Mouse (Mus musculus): ENCODE data around the gene Sod1. TPM values are rescaled to one million over a fixed set of nuclear protein-coding genes. Genes with fewer than 3 reads are reported as not detected.
A peak's percentile ranks its signal among the peaks of the same experiment; 100 is the strongest.

Gene Sod1
- total RNA-seq (2022), result 100 to 1,000 TPM; 295 to 338 (median 309) TPM

DNA sequence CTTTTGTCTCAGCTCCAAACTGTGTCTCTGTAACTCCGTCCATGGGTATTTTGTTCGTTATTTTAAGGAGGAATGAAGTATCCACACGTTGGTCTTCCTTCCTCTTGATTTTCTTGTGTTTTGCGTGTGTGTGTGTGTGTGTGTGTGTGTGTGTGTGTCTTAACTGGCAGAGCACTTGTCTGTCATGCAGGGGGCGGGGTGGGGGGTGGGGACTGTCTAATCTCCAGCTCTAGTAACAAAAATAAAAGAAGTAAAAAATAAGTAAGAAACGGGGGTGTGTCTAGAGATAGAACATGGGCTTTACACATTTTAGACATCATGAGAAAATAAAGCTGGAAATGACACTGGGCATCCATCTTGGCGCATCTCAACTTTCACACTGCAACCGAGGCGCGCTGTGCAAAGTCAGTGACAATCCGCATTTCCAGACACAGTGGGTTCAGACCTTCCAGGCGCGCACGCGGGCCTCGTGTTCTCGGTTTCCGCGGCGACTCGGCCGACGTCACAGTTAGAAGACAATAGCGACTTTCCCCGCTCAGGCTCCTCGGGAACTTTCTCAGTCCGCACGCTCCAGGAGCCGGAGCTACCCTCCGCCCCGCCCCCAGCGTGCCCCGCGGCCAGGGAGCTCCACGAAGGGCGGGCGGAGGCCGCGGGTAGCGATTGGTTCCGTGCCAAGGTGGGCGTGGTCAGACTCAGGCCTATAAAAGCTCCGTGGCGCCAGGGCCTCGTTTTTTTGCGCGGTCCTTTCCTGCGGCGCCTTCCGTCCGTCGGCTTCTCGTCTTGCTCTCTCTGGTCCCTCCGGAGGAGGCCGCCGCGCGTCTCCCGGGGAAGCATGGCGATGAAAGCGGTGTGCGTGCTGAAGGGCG is at the start of gene Sod1:
TSS of gene Sod1 (plus strand) at position 729 of the 866 bp plus-strand sequence.
- DNase-seq (ENCODE audit: low spot score in 2 of 2), result peak; percentile 87 to 90

DNA sequence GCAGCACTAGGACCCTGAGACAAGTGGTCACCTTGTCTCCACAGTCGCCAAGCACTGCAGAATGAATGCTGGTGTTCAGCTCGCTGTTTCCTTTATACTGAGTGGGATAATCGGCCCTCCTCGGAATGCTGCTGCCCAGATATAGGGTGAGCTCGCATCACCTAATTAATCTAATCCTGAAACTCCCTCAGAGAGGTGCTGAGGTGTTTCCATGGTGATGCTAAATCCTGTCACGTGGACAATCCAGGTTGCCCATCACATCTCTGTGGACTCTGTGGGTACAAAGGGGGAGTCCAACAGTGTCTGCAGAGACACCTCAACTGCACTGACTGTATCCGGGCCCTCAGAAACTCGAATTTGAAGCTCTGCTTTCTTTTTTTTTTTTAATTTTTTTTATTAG is 49.1 kb upstream of the Sod1 start:
- DNase-seq (ENCODE audit: low spot score in 2 of 2), result no peak

DNA sequence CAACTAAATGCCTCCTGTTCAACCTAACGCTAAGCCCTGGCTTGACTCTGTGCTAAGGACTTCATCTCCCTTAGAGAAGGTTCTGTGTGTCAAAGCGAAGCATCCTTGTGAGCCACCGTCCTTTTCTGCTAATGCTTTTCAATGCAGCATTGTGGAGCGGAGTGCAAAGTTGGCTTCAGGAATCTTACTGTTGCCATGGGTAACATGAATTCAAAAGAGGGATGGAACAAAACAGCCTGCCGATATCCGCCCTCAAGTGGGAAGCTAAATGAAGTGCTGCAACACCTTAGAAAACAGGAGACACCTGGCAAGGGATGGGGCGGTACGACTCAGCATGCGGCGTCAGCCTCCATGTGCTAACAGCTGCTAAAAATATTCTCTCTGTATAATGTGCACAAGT is 44.1 kb upstream of the Sod1 start:
- DNase-seq (ENCODE audit: low spot score in 2 of 2), result no peak

DNA sequence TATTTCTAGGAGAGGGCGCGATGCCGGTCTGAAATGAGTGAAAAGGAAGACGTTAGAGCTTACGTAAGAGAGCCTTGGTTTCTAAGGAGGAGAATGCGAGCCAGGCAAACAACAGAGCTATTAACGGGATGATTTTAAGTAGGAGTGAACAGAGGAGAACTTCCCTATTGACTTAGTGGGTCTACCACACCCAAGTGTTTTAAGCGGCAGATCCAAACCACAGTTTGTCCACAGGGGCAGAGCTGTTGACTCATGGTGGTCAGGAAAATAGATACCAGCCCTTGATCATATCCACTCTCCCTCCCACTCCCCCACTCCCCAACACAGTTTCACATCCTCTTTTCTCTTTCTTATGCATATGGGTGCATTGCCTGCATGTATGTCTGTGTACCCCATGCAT is 43.1 kb upstream of the Sod1 start:
- DNase-seq (ENCODE audit: low spot score in 2 of 2), result no peak

DNA sequence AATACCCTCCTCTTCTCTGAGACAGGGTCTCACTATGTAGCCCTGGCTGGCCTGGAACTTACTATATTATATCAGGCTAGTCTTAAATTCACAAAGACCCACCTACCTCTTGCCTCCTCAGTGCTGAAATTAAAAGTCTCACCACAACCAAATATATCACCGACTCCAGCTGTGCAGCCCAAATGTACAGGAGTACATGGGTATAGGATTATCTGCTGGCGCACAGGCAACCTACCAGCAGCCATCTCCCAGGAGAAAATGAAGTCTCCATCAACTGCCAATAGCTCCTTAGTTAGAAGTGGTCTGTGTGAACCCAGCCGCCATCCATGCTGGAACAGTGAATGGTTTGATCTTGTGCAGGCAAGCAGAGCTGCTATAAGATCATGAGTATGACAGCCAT is 42.1 kb upstream of the Sod1 start:
- DNase-seq (ENCODE audit: low spot score in 2 of 2), result no peak

DNA sequence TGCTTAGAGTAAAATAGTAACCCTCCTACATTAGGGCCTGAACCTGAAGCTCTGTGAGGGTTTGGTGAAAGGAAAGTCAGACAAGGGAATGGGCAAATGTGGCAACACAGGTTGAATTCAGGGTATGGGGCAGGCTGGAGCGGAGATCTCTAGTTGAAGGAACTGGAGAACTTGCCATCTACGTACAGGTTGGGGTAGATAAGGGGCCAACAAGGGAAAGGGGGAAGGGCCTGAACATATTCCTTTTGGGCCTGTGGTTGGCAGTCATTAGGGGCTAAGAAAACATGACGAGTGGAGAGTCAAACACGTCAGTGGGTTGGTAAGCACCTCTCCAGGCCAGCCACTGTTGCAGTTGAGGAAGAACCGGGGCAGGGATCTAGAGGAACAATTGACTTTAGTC is 40.7 kb upstream of the Sod1 start:
- DNase-seq (ENCODE audit: low spot score in 2 of 2), result no peak

DNA sequence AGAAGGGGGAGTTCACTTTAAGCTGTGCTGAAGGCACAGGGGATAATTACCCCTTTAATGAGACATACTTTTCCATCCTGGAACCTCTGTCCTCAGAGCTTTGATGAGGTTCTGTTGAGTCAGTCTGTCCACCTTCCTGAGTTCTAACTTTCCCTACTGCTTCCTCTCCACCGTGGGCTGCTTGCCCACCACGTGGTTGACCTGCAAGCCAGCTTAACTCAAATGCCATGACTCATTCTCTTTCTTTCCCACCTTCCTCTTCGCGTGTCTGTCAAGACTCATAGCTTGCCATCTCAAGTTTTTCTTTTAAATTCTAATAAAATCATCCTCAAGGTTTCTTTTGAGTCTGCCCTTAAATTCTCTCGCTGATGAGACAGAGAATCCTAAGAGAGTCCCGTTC is 39.6 kb upstream of the Sod1 start:
- no peak for DNase-seq (ENCODE audit: low spot score in 2 of 2)

DNA sequence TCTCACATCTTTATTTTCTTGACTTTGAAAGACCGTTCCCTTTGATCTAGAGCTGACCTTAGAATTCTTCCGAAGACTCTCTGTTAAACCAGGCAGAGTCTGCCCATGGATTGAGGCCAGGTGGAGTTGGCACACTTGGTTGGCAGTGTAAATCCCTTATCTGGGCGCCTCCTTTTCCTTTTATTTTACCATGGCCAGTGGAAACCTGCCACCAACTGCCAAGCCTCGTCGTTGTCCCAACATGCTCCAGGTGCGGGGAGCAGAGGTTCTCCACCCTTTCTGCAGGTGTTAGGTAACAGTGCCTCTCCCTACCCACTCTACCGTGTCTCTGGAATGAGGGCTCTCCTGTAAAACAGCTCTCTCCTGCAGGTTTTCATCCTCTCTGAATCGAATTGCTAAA is 38.9 kb upstream of the Sod1 start:
- no peak for DNase-seq (ENCODE audit: low spot score in 2 of 2)

DNA sequence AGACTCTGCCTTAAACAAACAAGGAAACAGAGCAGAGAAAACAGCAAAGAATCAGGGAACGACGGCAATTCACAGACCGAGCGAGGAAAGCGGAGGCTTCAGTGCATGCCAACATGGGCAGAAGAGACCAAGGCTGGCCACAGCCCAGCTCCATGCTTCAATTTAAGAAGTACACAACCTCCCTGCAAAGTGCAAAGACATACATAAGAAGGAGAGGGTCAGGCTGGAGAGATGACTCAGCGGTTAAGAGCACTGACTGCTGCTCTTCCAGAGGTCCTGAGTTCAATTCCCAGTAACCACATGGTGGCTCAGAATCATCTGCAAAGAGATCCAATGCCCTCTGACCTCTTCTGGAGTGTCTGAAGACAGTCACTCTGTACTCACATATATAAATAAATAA is 36.4 kb upstream of the Sod1 start:
- no peak for DNase-seq (ENCODE audit: low spot score in 2 of 2)

DNA sequence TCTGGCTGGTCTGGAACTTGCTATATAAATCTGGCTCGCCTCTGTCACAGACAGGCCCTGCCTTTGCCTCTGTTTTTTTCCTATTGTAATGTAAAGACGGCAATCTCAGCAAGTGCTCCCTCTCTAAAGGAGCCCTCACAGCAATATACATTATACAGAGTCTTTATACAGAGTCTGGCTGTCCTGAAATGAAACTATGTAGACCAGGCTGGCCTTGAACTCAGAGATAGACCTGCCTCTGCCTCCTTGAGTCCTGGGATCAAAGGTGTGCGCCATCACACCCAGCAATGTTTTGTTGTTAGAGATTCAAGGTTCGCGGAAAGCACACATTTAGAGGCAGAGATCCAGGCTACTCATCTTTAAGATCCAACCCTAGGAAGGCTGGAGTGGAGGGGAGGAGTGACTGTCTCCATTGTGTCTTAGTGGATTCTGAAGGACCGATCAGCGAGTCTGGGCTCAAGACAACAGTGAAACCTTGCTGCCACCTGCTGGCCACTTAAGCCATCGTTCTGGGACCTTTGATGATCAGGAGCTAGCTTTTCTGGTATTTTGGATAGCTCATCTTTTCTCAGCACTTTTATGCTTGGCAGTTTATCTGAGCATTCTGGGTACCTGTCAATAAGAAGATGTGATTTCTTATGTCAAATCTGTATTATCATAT is 34.5 kb upstream of the Sod1 start:
- peak; percentile 28 to 41 for DNase-seq (ENCODE audit: low spot score in 2 of 2)

DNA sequence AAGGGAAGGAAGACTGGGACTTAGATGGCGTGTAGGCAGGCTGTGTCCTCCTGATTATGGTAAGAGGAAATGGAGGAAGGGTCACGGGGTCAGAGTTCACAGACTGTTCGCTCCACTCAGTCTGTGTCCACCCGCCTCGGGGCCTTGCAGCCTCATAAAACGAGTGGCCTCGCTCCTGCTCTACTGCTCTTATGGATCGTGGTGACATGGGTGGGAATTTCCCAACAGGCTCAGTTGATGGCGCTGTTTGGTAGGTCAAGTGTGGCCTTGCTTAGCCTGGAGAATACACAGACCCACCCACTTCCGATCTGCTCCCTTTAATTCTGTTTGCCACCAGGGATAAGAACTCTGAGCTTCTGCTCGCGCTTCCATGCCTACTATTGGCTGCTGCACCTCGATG is 33.1 kb upstream of the Sod1 start:
- DNase-seq (ENCODE audit: low spot score in 2 of 2), result no peak

DNA sequence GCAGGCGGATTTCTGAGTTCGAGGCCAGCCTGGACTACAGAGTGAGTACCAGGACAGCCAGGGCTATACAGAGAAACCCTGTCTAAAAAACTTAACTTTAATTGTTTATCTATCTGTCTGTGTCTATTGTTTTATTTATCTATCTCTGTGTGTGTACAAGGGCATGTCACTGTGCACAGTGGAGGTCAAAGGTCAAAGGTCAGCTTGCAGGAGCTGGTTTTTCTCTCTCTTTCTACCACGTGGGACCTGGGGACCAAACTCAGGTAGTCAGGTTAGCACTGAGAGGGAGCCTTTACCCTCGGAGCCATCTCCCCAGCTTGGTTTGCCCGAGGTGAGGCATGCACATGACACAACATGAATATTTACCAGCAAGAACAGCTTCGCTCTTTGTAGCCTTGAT is 29.3 kb upstream of the Sod1 start:
- DNase-seq (ENCODE audit: low spot score in 2 of 2), result no peak

DNA sequence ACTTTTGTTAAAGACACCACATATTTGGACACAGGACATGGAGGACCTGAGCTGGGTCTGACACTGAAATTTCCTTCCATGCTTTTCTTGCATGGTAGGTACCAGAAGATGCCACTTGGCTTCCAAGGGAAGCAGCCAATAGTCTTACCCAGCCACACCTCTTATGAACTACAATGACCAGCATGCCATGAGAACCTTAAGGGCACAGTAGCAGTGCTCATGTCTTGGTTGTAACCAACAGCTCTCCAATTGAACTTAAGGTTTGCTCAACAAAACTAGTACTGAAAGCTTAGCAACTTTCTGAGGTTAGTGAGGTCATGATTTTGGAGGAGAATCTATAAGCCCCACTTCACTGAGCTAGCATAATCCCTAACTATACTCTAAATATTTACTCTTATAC is 26.8 kb upstream of the Sod1 start:
- no peak for DNase-seq (ENCODE audit: low spot score in 2 of 2)

DNA sequence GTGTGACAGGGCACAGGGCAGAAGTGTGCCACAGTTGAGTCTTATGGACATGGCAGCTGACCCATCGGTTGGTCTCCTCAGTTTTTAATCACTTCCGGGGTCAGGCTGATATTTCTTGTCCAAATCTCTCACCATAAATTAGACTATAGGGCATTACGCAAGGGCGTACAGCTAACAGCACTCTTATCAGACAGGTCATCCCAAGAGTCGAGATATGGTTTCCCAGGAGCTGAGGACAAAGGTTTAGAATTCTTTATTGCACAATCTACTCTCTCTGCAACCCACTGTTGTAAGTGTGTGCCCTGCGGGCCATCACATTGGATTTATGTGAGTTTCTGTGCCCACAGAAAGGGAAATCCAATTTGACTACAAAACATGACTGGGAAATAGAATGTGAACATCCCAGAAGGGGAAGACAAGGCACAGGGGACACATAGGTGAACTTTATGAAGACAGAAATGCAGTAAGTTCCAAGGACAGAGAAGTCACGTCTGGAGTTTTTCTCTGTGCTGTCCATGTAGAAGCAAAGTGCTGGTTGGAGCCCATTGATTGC is 23.8 kb upstream of the Sod1 start:
- no peak for DNase-seq (ENCODE audit: low spot score in 2 of 2)

DNA sequence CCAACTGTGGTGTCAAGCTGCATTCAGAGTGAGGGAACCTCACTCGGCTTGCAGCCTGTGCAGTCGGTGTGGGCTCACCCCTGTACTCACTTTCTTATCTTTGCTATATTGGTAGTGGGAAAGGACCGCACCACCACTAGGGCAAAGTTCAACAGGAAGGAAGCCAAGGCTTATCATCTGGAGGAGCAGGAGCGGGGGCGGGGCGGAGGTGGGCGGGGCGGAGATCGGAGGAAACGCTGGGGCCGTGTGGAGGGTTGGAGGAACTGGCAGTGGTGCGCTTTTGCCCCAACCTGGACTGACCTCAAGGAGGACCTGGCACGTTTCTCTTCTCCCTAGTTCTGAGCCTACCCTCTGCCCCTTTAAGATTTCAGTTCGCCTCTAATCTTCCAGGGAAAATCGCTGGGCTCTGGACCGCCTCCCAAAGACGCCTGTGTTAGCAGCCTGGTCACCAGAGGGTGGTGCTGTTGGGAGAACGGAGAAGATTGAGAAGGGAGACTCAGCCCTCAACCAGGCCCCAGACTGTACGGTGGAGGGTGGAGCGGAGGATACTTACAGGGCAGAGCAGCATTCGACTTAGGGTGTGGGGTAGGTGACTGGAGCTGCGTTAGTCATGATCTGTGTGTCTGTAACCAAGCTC is 23.1 kb upstream of the Sod1 start:
- DNase-seq (ENCODE audit: low spot score in 2 of 2), result peak; percentile 20 to 54

DNA sequence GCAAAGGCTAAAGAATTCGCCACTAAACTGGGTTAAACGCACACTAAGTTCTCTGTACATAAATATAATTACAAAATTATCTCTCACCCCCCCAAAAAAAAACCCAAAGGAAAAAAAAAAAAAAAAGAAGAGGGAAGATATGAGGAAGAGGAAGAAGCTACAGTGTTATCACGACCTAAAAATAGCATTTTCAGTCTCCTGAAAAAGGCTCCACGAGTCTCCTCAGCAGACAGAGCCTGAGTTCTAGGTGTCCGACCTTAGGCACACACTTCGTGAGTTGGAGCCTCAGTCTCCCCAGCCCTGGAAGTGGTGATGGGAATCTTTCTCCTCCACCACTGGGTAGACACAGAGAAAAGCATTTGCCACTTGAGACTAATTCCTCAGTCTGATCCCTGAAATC is 21.9 kb upstream of the Sod1 start:
- no peak for DNase-seq (ENCODE audit: low spot score in 2 of 2)

DNA sequence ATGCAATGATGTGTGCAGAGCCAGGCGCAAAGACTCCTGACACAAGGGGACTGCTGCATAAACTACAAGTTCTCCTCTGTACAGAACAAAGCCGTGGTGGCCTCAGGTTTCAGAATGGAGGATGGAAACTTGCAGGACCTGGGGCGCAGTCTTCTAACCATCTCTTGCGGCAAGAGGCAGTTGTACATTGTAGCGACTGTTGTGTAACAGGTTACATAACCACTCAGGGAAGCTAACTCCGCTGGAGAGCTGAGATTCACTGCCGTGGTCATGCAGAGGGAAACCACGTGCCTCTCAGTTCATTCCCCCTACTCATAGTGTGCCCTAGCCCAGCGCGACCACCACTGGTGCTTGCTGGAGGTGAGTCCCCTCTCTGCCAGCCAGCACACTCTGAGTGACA is 21.4 kb upstream of the Sod1 start:
- DNase-seq (ENCODE audit: low spot score in 2 of 2), result no peak

DNA sequence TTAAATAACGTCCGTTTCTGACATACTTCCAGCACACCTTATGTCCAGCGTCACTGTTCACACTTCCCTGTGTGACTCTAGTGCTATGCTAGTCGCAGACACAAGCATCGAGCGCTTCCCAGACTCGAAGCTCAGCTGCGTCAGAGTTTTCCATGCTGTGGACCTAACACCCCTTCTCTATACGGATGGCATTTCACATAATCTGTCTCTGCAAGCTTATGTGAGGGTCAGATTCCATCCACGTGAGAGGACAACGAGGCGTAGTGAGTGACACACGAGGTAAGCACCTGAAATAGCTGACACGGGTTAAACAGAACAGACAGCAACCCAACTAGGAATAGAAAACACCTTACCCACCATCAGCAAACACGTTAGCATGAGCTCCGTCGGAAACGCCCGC is 18.4 kb upstream of the Sod1 start:
- no peak for DNase-seq (ENCODE audit: low spot score in 2 of 2)

DNA sequence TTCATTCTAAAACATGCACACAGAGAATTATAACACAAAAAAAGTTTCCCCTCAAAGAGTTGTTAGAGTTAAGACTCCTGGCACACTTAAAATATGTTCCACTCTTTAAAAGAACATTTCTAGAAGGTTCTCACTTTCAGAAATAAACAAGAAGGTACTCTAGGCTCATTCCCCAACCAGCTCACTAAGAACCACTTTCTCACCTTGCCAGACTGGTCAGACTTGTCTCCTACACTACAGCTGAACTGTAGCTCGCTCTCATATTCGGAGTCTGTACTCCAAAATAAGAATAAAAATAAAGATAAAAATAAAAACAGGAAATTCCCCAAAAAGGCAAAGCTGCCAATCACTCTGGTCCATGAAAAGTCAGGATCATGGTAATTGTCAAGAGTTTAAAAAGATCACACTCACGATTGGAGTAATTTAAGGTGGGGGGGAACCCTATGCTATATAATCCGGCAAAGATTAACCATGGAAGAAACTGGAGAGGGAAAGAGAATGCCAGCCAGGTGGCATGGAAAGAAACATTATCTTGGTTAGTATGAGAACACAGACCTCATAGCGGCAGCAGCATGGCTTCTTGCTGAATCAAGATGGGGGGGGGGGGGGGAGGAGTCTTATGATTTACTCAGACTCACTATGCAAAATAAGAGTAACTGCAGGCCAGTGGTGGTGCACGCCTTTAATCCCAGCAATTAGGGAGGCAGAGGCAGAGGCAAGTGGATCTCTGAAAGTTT is 17.2 kb upstream of the Sod1 start:
- no peak for DNase-seq (ENCODE audit: low spot score in 2 of 2)

DNA sequence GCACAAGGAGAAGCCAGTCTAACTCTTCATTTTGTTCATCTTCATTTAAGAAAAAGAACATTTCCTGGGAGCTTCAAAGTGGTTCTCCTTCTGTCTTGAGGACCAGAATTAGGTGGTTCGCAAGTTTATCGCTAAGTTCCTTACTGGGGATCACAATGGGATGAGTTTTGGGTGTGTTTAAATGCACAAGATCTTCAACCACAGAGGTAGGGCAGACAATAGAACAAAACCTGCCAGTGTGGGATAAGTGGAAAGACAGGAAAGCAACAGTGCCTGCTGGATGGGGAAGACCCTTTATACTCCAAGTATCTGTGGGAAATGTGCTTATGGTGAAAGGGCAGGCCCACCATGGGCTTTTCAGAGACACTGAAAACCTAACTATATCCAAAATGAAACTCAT is 15.7 kb upstream of the Sod1 start:
- no peak for DNase-seq (ENCODE audit: low spot score in 2 of 2)

DNA sequence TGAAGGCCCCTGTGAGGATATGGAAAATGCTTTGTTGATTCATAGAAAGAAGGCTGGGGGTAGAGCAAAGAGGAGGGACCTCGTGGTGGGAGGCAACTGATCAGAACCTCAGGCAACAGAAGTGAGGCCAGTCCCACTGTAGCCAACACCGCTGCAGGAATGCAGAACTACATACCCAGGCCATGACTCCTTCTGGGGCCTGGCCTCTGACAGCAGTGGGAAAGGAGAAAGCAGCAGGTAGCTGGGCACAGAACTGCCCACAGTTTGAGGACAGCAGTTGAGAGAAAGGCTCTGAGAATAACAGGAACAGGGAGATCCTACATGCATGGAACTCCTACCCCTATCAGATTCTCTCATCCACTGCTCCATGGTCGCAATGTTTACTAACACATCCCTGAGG is 11.6 kb upstream of the Sod1 start:
- DNase-seq (ENCODE audit: low spot score in 2 of 2), result no peak

DNA sequence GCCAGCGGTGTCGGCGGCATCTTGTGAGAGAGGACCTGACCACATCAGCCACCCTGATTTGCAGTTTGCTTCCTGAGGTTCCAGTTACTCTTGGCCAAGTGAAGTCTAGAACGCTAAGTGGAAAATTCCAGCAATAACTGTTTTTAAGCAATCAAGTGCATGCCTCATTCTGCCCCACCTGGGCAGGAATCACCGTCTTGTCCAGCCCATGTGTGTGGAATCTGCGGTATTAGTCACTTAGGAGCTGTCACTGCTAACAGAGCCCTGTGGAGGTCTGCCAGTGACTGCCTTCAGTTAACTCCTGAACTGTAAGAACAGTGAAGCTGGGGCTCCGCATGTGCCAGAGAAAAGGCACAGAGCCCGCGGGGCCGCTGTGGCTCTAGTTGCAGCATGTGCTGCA is 9.8 kb upstream of the Sod1 start:
- no peak for DNase-seq (ENCODE audit: low spot score in 2 of 2)
